Mouse (Mus musculus) hindbrain, embryonic 14.5 days (tissue): ENCODE data around the gene Wfdc13. TPM values are rescaled to one million over a fixed set of nuclear protein-coding genes. Genes with fewer than 3 reads are reported as not detected.

Experiments
- ATAC-seq: fragments of 200-750 bp; cut with Nextera tagmentation; 2 replicates; pipeline ENCODE4 v1.8.0; 2017; ENCODE audit warnings: moderate number of reproducible peaks, mild to moderate bottlenecking, moderate TSS enrichment, moderate library complexity; ENCODE audit not compliant: low FRiP score
- DNase-seq: peaks from one replicate; pipeline ENCODE4 v3.0.0-alpha.2; 2015; ENCODE audit warnings: low spot score
- H3K27ac ChIP-seq: fragments of 300-500 bp; sonication (generic); 2 replicates; pipeline ENCODE4 v1.5.1; 2014; ENCODE audit warnings: mild to moderate bottlenecking, moderate library complexity
- H3K27me3 ChIP-seq: fragments of 300-500 bp; sonication (generic); 2 replicates; pipeline ENCODE4 v1.6.1; 2014; ENCODE audit warnings: mild to moderate bottlenecking, low read length, mixed read lengths; ENCODE audit not compliant: control insufficient read depth, insufficient read depth
- H3K36me3 ChIP-seq: fragments of 300-500 bp; sonication (generic); replicated peaks from 2 replicates; pipeline ENCODE4 v1.6.1; 2014; ENCODE audit not compliant: control insufficient read depth, insufficient read depth
- H3K4me1 ChIP-seq: fragments of 300-500 bp; sonication (generic); replicated peaks from 2 replicates; pipeline ENCODE4 v1.6.1; 2014; ENCODE audit warnings: antibody characterized with exemption, low read length, mixed read lengths; ENCODE audit not compliant: control insufficient read depth, insufficient read depth
- H3K4me2 ChIP-seq: fragments of 300-500 bp; sonication (generic); replicated peaks from 2 replicates; pipeline ENCODE4 v1.6.1; 2014; ENCODE audit warnings: mild to moderate bottlenecking, moderate library complexity
- H3K4me3 ChIP-seq: fragments of 300-500 bp; sonication (generic); replicated peaks from 2 replicates; pipeline ENCODE4 v1.5.1; 2014; ENCODE audit warnings: mild to moderate bottlenecking, low read length
- H3K9ac ChIP-seq: fragments of 300-500 bp; sonication (generic); 2 replicates; pipeline ENCODE4 v1.6.1; 2014
- H3K9me3 ChIP-seq: fragments of 300-500 bp; sonication (generic); 2 replicates; pipeline ENCODE4 v1.6.1; 2016; ENCODE audit warnings: low read length; ENCODE audit not compliant: control insufficient read depth
- WGBS: fragments of 180-500 bp; shearing (Covaris S2); extraction: QIAGEN DNeasy Blood & Tissue Kit; methylation state at CpG from one replicate; pipeline ENCODE4 v1.1.7; 2014; 5-methylcytosine and 5-hydroxymethylcytosine counted together
- polyA plus RNA-seq: library from polyadenylated mRNA; unstranded; fragments of >200 nt; fragmentation: Nextera tagmentation; extraction: Ambion mirVana; gene quantifications from 2 replicates; pipeline ENCODE4 v1.2.1, GENCODE M21; 2014

Wfdc13 gene
- polyA plus RNA-seq, 1 experiment from 2014 or later: not detected

DNA sequence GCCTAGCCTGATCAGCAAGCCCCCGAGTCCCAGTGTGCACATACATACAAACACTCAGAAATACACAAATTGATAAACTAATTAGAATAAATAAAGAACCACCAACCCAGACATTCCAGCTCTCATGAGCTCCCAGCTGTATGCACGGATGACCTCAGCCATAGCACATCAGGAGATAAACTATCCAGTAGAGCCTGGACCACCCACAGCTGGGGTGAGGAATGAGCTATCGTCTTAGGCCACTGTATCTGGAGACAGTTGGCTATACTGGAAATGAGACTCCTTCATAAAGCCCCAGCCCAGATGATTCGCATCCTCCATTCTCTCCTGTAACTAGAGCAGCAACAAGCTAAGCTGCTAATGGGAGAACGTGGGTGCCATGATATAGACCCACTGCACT, 49.9 kb downstream of the Wfdc13 start:
- WGBS: 86% methylated on average over 5 of the region's 5 CpGs
- Histone ChIP-seq H3K27me3 (no peaks in the 10 kb centered on the region), H3K36me3 (no peaks in the 10 kb centered on the region), H3K4me3 (no peak overlapping the region), H3K9me3 (no peaks in the 10 kb centered on the region), H3K27ac (no peak overlapping the region), H3K9ac (no peak overlapping the region), H3K4me2 (no peak overlapping the region), H3K4me1 (no peaks in the 10 kb centered on the region)
- DNase-seq (no peak), ATAC-seq (no peak)

DNA sequence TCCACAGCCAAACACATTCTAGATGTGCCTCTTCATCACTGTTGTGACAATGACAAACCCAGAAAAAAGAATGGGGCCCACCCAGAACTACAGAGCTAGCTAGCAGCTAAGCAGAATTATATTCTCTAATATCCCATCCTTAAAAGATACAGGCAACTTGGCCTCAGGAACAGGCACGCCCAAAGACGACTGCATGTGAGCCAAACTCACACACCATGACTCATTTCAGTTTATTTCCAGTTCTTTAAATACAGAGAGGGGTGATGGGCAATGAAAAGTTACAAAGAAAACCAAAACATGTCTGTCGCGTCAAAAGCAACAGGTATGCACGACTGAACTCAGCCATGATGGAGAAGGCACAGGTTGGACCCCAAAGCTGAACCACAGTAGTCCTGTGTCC, 50.5 kb downstream of the Wfdc13 start:
- ATAC-seq (no peak), DNase-seq (no peak)
- no peaks in the 10 kb centered on the region for H3K27me3 ChIP-seq
- no peak overlapping the region for H3K4me3 ChIP-seq
- H3K4me1 ChIP-seq: no peaks in the 10 kb centered on the region
- no peaks in the 10 kb centered on the region for H3K9me3 ChIP-seq
- 91% methylated on average over 5 of the region's 5 CpGs for WGBS
- H3K36me3 ChIP-seq: no peaks in the 10 kb centered on the region
- no peak overlapping the region for H3K27ac ChIP-seq
- no peak overlapping the region for H3K4me2 ChIP-seq
- H3K9ac ChIP-seq: no peak overlapping the region

Other genes starting within 250 kb of the Wfdc13 start
- 6.8 and 9.3 TPM in 2 replicates for gene Sdc4, start 241.2 kb upstream of the Wfdc13 start, polyA plus RNA-seq
- 87.1 and 92.6 TPM in 2 replicates for gene Sys1, start 228.1 kb upstream of the Wfdc13 start, polyA plus RNA-seq
- 8.6 and 10.0 TPM in 2 replicates for gene Gm20458, start 224.1 kb upstream of the Wfdc13 start, polyA plus RNA-seq
- 0.28 TPM in 1 of 2 replicates, not detected in the other for gene Trp53tg5, start 211.4 kb upstream of the Wfdc13 start, polyA plus RNA-seq
- gene Dbndd2, start 199.0 kb upstream of the Wfdc13 start, polyA plus RNA-seq: 13.8 and 14.4 TPM in 2 replicates
- 109 and 110 TPM in 2 replicates for gene Pigt, start 187.6 kb upstream of the Wfdc13 start, polyA plus RNA-seq
- 2.4 and 4.0 TPM in 2 replicates for gene Wfdc2, start 122.7 kb upstream of the Wfdc13 start, polyA plus RNA-seq
- not detected in 2 replicates for gene Spint3, start 111.6 kb upstream of the Wfdc13 start, polyA plus RNA-seq
- 0.25 TPM in 1 of 2 replicates, not detected in the other for gene Wfdc6a, start 99.7 kb upstream of the Wfdc13 start, polyA plus RNA-seq
- gene Eppin, start 91.5 kb upstream of the Wfdc13 start, polyA plus RNA-seq: not detected in 2 replicates
- not detected in 2 replicates for gene Wfdc6b, start 71.6 kb upstream of the Wfdc13 start, polyA plus RNA-seq
- gene Wfdc8, start 71.5 kb upstream of the Wfdc13 start, polyA plus RNA-seq: not detected in 2 replicates
- not detected in 2 replicates for gene Wfdc16, start 46.3 kb upstream of the Wfdc13 start, polyA plus RNA-seq
- not detected in 2 replicates for gene Wfdc10, start 29.1 kb upstream of the Wfdc13 start, polyA plus RNA-seq
- not detected in 2 replicates for gene Wfdc9, start 28.5 kb upstream of the Wfdc13 start, polyA plus RNA-seq
- not detected in 2 replicates for gene Wfdc11, start 11.0 kb upstream of the Wfdc13 start, polyA plus RNA-seq
- gene Spint4, start 13.4 kb downstream of the Wfdc13 start, polyA plus RNA-seq: not detected in 2 replicates
- not detected in 2 replicates for gene Spint5, start 30.2 kb downstream of the Wfdc13 start, polyA plus RNA-seq
- 0.78 and 1.4 TPM in 2 replicates for gene Wfdc3, start 60.8 kb downstream of the Wfdc13 start, polyA plus RNA-seq
- 46.6 and 50.3 TPM in 2 replicates for gene Dnttip1, start 60.9 kb downstream of the Wfdc13 start, polyA plus RNA-seq
- 59.4 and 67.9 TPM in 2 replicates for gene Ube2c, start 84.8 kb downstream of the Wfdc13 start, polyA plus RNA-seq
- gene Tnnc2, start 94.9 kb downstream of the Wfdc13 start, polyA plus RNA-seq: 0.39 TPM in 1 of 2 replicates, not detected in the other
- 33.3 and 40.8 TPM in 2 replicates for gene Snx21, start 100.7 kb downstream of the Wfdc13 start, polyA plus RNA-seq
- gene Acot8, start 119.8 kb downstream of the Wfdc13 start, polyA plus RNA-seq: 18.3 and 20.8 TPM in 2 replicates
- 16.4 and 17.0 TPM in 2 replicates for gene Zswim3, start 120.0 kb downstream of the Wfdc13 start, polyA plus RNA-seq
- 25.7 and 26.7 TPM in 2 replicates for gene Zswim1, start 137.6 kb downstream of the Wfdc13 start, polyA plus RNA-seq
- gene Spata25, start 143.4 kb downstream of the Wfdc13 start, polyA plus RNA-seq: not detected in 2 replicates
- gene Ctsa, start 147.8 kb downstream of the Wfdc13 start, polyA plus RNA-seq: 85.9 and 89.6 TPM in 2 replicates
- 5.8 and 7.9 TPM in 2 replicates for gene Neurl2, start 148.3 kb downstream of the Wfdc13 start, polyA plus RNA-seq
- 148 and 167 TPM in 2 replicates for gene Pltp, start 172.6 kb downstream of the Wfdc13 start, polyA plus RNA-seq
- 72.9 and 74.7 TPM in 2 replicates for gene Pcif1, start 194.2 kb downstream of the Wfdc13 start, polyA plus RNA-seq
- gene Zfp335, start 226.7 kb downstream of the Wfdc13 start, polyA plus RNA-seq: 14.6 and 15.4 TPM in 2 replicates